Mouse (Mus musculus): Measurements from ENCODE around the gene Galnt4.

DNA sequence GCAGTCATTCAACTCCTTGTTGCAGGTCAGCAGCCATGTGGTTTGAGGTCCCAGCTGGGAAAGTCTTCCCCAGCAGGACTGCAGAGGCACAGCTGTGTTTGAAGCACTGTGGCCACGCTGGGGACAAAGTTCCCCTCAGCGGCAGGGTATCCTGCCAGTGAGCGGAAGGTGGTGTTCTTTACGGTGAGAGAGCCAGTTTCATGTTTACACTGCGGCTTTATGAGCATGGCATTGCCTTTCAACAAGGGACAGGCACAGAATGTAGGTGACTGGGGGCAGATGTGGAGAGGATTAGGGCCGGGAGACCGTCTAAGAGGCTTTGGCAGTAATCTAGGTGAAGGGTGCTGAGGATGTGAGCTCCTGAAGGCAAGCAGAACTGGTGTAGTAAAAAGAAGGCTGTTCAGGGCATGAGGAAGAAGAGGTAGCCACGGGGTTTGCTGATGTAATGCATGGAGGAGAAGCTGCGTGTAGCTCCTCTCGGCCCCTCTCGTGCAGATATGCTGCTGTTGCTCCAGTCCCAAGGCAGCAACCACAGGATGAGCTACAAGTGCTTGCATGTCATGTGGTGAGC is 19.8 kb downstream of the Galnt4 start:
- TF ChIP-seq POLR2A (IDR thresholded peaks at IDR 0.05; ENCODE audit: borderline replicate concordance, extremely low read depth, low read depth, low read length) (no peak), CTCF (IDR thresholded peaks at IDR 0.05; ENCODE audit: insufficient read depth, low read length) (no peak)
